Mouse (Mus musculus) intestine, embryonic 16.5 days (tissue): Measurements from ENCODE around the gene Gm26897. TPM values are rescaled to one million over a fixed set of nuclear protein-coding genes. Genes with fewer than 3 reads are reported as not detected.

Source experiments
- ATAC-seq: fragments of 200-750 bp; cut with Nextera tagmentation; 2 replicates; pipeline ENCODE4 v1.8.0; 2017; ENCODE audit warnings: moderate TSS enrichment, moderate library complexity
- H3K27ac ChIP-seq: fragments of 300-500 bp; sonication (generic); 2 replicates; pipeline ENCODE4 v1.5.1; 2014; ENCODE audit warnings: mild to moderate bottlenecking, low read length
- H3K27me3 ChIP-seq: fragments of 300-500 bp; sonication (generic); replicated peaks from 2 replicates; pipeline ENCODE4 v1.6.1; 2014; ENCODE audit warnings: low read length, control low read depth, mixed read lengths; ENCODE audit not compliant: control insufficient read depth, insufficient read depth
- H3K36me3 ChIP-seq: fragments of 300-500 bp; sonication (generic); 2 replicates; pipeline ENCODE4 v1.6.1; 2014; ENCODE audit warnings: low read length, control low read depth; ENCODE audit not compliant: control insufficient read depth, insufficient read depth
- H3K4me1 ChIP-seq: fragments of 300-500 bp; sonication (generic); 2 replicates; pipeline ENCODE4 v1.6.1; 2014; ENCODE audit warnings: low read length, control low read depth, mixed read lengths; ENCODE audit not compliant: control insufficient read depth, insufficient read depth
- H3K4me2 ChIP-seq: fragments of 300-500 bp; sonication (generic); 2 replicates; pipeline ENCODE4 v1.6.1; 2014; ENCODE audit warnings: low read depth, low read length, control low read depth
- H3K4me3 ChIP-seq: fragments of 300-500 bp; sonication (generic); 2 replicates; pipeline ENCODE4 v1.5.1; 2014; ENCODE audit warnings: mild to moderate bottlenecking, low read length
- H3K9ac ChIP-seq: fragments of 300-500 bp; sonication (generic); 2 replicates; pipeline ENCODE4 v1.6.1; 2014; ENCODE audit warnings: low read depth, low read length
- H3K9me3 ChIP-seq: fragments of 300-500 bp; sonication (generic); 2 replicates; pipeline ENCODE4 v1.6.1; 2016; ENCODE audit warnings: low read length, control low read depth; ENCODE audit not compliant: control insufficient read depth
- WGBS: fragments of 180-500 bp; shearing (Covaris S2); extraction: QIAGEN DNeasy Blood & Tissue Kit; methylation state at CpG from one replicate; pipeline ENCODE4 v1.1.7; 2014; 5-methylcytosine and 5-hydroxymethylcytosine counted together
- polyA plus RNA-seq: library from polyadenylated mRNA; unstranded; fragments of >200 nt; fragmentation: Nextera tagmentation; extraction: Ambion mirVana; gene quantifications from 2 replicates; pipeline ENCODE4 v1.2.1, GENCODE M21; 2015

Gene Gm26897
- not detected in 2 replicates for polyA plus RNA-seq

- no peaks in the 10 kb centered on the region for H3K9me3 ChIP-seq
- no peak within 1 kb of the TSS for H3K9ac ChIP-seq
- no peak within 1 kb of the TSS for H3K27ac ChIP-seq
- H3K4me2 ChIP-seq: no peak within 1 kb of the TSS
- WGBS: 89% methylated on average over 12 of the region's 12 CpGs
- no peaks in the 10 kb centered on the region for H3K36me3 ChIP-seq
- ATAC-seq: no peak
- H3K27me3 ChIP-seq: no peaks in the 10 kb centered on the region
- no peak within 1 kb of the TSS for H3K4me3 ChIP-seq
- no peaks in the 10 kb centered on the region for H3K4me1 ChIP-seq
Observed at GRCm38 (mm10) chr5:111733851-111734250, at the start of gene Gm26897. TSS of gene Gm26897 (plus strand) at chr5:111733924.

DNA sequence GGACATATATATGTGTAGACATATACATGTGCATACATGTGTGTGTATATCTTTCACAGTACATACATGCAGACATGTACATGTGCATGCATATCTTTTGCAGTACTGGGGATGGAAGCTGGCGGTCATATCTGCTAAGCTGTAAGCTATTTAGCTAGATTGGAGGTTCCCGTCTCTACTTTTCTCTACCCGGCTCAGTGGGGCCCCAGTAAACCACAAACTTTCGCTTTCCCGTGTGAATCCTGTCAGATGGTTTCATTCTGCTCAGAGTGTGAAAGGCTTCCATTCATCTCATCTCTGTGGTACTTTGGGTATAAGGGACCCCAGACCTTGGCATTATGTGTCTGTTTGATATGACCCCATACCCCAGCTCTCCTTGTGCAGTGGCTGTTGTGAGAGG is 46.4 kb upstream of the Gm26897 start:
- Histone ChIP-seq H3K4me1 (peaks cover 2% of the 10 kb centered on the region; the same call in 1 of the 2 replicates), H3K27me3 (no peaks in the 10 kb centered on the region), H3K4me3 (no peak overlapping the region), H3K4me2 (no peak overlapping the region), H3K9me3 (no peaks in the 10 kb centered on the region), H3K9ac (no peak overlapping the region), H3K36me3 (no peaks in the 10 kb centered on the region), H3K27ac (no peak overlapping the region)
- ATAC-seq: no peak
- WGBS: 75% methylated on average over 5 of the region's 5 CpGs

GRCm38 (mm10) chr5:111688584-111688983 is 45.1 kb upstream of the Gm26897 start:
- Histone ChIP-seq H3K9me3 (no peaks in the 10 kb centered on the region), H3K9ac (no peak overlapping the region), H3K27ac (no peak overlapping the region), H3K4me3 (no peak overlapping the region), H3K4me1 (peaks cover 5% of the 10 kb centered on the region; the same call in 1 of the 2 replicates), H3K27me3 (no peaks in the 10 kb centered on the region), H3K4me2 (no peak overlapping the region), H3K36me3 (no peaks in the 10 kb centered on the region)
- 62% methylated on average over 10 of the region's 10 CpGs for WGBS
- no peak for ATAC-seq

GRCm38 (mm10) chr5:111697996-111698395 is 35.7 kb upstream of the Gm26897 start:
- Histone ChIP-seq H3K27me3 (no peaks in the 10 kb centered on the region), H3K4me3 (no peak overlapping the region), H3K9me3 (no peaks in the 10 kb centered on the region), H3K4me2 (no peak overlapping the region), H3K36me3 (no peaks in the 10 kb centered on the region), H3K4me1 (peaks cover 13% of the 10 kb centered on the region; the same call in 1 of the 2 replicates), H3K27ac (no peak overlapping the region), H3K9ac (no peak overlapping the region)
- no peak for ATAC-seq
- 76% methylated on average over 7 of the region's 7 CpGs for WGBS

DNA sequence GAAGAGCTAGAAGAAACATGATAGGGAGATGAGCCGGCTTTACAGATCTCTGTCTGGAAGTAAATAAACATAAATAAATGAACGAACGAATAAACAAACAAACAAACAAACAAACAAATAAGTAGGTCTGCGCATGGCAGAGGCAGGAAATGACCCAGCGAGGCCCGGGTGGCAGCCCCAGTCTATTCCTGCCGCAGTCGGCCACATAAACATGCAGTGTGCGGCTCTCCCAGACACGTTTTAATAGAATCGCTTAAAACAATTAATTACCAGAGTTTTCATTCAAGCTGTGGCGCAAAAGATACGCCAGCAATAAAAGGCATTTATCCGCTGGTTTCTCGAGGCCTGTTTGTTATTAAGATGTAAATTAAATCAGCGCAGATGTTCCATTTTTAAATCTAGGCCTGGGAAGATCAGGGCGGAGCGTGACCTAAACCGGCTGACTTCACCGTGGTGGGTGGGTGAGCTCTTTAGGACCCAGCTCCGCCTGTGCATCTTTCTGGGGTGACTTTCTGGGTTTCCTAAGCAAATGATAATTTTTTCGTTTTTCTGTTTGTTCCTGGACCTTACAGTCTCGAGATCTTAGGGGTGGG is 33.9 kb upstream of the Gm26897 start:
- Histone ChIP-seq H3K36me3 (no peaks in the 10 kb centered on the region), H3K4me2 (no peak overlapping the region), H3K9me3 (no peaks in the 10 kb centered on the region), H3K9ac (no peak overlapping the region), H3K27me3 (no peaks in the 10 kb centered on the region), H3K4me3 (no peak overlapping the region), H3K4me1 (peaks cover 9% of the 10 kb centered on the region; the same call in 1 of the 2 replicates), H3K27ac (no peak overlapping the region)
- no peak for ATAC-seq
- WGBS: 71% methylated on average over 23 of the region's 23 CpGs

GRCm38 (mm10) chr5:111701634-111702329 is 31.9 kb upstream of the Gm26897 start:
- Histone ChIP-seq H3K36me3 (no peaks in the 10 kb centered on the region), H3K4me2 (peak overlapping the region; percentile 52), H3K27me3 (no peaks in the 10 kb centered on the region), H3K4me1 (peaks cover 9% of the 10 kb centered on the region; the same call in 1 of the 2 replicates), H3K4me3 (peak overlapping the region; percentile 31), H3K9ac (peak overlapping the region; percentile 50), H3K27ac (no peak overlapping the region), H3K9me3 (no peaks in the 10 kb centered on the region)
- ATAC-seq: peak; percentile 26
- 9% methylated on average over 18 of the region's 31 CpGs for WGBS

DNA sequence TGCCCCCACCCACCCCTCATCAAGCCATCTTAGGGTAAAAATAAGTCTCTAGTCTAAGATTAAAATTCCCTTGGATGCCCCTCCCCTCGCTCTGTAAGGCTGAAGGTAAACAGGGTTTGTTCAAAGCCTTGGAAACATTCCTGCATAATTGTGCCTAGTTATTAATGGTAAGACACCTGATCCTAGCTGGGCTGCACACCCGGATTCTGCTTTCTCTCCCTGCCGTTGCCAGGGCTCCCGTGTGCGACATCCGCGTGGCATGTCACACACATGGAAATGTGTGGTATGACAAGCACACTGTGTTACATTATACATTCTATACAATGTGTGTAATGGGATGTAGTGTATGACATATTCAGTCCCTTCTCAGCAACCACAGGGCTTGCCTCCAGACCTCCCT is 30.1 kb upstream of the Gm26897 start:
- H3K4me2 ChIP-seq: no peak overlapping the region
- peaks cover 9% of the 10 kb centered on the region; the same call in 1 of the 2 replicates for H3K4me1 ChIP-seq
- no peaks in the 10 kb centered on the region for H3K36me3 ChIP-seq
- no peak overlapping the region for H3K4me3 ChIP-seq
- 83% methylated on average over 7 of the region's 7 CpGs for WGBS
- H3K9me3 ChIP-seq: no peaks in the 10 kb centered on the region
- no peak for ATAC-seq
- no peak overlapping the region for H3K9ac ChIP-seq
- no peak overlapping the region for H3K27ac ChIP-seq
- H3K27me3 ChIP-seq: no peaks in the 10 kb centered on the region

- Histone ChIP-seq H3K9ac (no peak overlapping the region), H3K4me2 (no peak overlapping the region), H3K9me3 (no peaks in the 10 kb centered on the region), H3K27ac (no peak overlapping the region), H3K36me3 (no peaks in the 10 kb centered on the region), H3K4me3 (no peak overlapping the region), H3K4me1 (peaks cover 9% of the 10 kb centered on the region; the same call in 1 of the 2 replicates), H3K27me3 (no peaks in the 10 kb centered on the region)
- no peak for ATAC-seq
- WGBS: 75% methylated on average over 11 of the region's 11 CpGs
Observed at GRCm38 (mm10) chr5:111704326-111704725, 29.4 kb upstream of the Gm26897 start.

DNA sequence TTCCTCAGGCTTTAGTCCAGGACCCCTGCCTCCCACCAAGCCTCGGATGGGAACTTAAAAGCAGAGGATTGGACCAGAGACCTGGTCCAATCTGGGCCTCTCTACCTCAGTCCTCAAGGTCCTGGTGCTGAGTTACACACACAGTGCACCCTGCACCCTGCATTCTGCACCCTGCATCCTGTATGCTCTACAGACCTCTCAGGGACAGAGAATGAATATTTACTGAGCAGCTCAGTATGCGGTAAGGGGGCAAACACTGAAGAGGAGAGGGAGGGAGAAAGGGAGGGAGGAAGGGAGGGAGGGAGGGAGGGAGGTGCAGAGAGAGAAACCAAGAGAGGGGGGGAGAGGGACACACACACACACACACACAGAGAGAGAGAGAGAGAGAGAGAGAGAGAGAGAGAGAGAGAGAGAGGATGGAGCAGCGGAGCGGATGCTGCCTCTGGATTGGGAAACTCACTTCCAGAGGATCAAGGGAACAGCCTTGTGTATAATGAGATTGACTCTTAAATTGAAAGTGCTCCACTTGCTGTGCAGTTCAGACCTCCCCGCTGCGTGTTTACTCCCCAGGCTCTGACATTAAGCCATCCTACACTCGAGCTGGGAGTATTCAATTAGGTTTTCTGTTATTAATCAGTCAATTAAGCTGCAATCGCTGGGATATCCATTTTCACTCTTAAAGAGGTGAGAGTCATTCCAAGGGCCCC is 24.4 kb upstream of the Gm26897 start:
- Histone ChIP-seq H3K36me3 (no peaks in the 10 kb centered on the region), H3K4me3 (no peak overlapping the region), H3K27ac (no peak overlapping the region), H3K9ac (no peak overlapping the region), H3K4me1 (no peaks in the 10 kb centered on the region), H3K27me3 (no peaks in the 10 kb centered on the region), H3K4me2 (no peak overlapping the region), H3K9me3 (peaks cover 3% of the 10 kb centered on the region; the same call in 1 of the 2 replicates)
- WGBS: 35% methylated on average over 8 of the region's 8 CpGs
- no peak for ATAC-seq
